Mouse (Mus musculus): ENCODE results near the gene Fanca. TPM values are rescaled to one million over a fixed set of nuclear protein-coding genes. Genes with fewer than 3 reads are reported as not detected.
"Not testable (repeated sequence)": the region's sequence is repeated elsewhere in the genome, so short reads cannot be mapped to it uniquely, and the experiment has no call there.

The Fanca gene
- polyA plus RNA-seq, 1 experiment from 2014 or later, result 33.6 TPM

DNA sequence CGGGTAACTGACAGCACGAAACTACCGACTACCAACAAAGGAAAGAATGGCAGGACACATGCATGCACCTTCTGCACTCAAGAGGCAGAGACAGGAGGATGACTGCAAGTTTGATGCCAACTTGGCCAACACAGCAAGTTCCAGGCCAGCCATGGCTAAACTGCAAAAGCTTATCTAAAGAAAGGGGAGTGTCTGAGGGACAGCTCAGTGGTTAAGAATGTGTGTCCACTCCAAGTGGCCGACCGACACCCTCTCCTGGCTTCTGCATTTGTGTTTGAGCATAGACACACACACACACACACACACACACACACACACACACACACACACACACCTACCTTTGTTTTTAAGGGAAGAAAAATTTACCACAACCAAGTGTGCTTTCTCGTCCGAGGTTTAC is 39.9 kb downstream of the Fanca start:
- Histone ChIP-seq H3K4me3 (ENCODE audit: low read depth, low read length) (no peak overlapping the region), H3K27ac (ENCODE audit: low read length) (no peak overlapping the region), H3K36me3 (ENCODE audit: control insufficient read depth, insufficient read depth, low read length) (peaks cover 9% of the 10 kb centered on the region; the same call in 1 of the 2 replicates), H3K27me3 (ENCODE audit: control insufficient read depth, insufficient read depth, low read length) (no peaks in the 10 kb centered on the region), H3K9ac (replicated peaks; ENCODE audit: low read depth, low read length) (no peak overlapping the region), H3K9me3 (ENCODE audit: control insufficient read depth, low read depth, low read length) (no peaks in the 10 kb centered on the region), H3K4me1 (ENCODE audit: control insufficient read depth, insufficient read depth, low read length) (no peaks in the 10 kb centered on the region), H3K4me2 (replicated peaks; ENCODE audit: low read depth, low read length) (no peak overlapping the region)
- 73% methylated on average over 7 of the region's 7 CpGs for WGBS
- no peak for ATAC-seq (ENCODE audit: insufficient number of reproducible peaks, insufficient read depth, low FRiP score, low read depth)

DNA sequence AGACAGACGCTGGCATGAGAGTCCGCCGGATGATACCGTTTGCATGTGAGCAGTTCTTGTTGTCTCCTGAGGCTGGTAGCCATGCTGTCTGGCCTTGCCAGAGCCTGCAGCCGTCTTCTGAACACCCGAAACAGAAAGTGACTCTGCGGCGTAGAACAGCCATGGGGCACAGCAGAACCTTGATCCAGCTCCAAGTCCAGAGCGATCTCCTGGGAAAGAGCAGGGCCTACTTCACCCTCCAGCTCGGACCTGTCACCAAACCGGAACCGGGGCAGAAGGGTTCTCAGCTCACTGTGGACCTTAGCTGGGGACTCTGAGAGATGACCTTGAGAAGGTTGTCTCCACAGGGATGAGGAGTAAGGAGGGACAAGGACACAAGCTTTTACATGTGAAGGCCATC is 43.3 kb downstream of the Fanca start:
- Histone ChIP-seq H3K36me3 (ENCODE audit: control insufficient read depth, insufficient read depth, low read length) (peaks cover under 1% of the 10 kb centered on the region), H3K9me3 (ENCODE audit: control insufficient read depth, low read depth, low read length) (no peaks in the 10 kb centered on the region), H3K9ac (replicated peaks; ENCODE audit: low read depth, low read length) (no peak overlapping the region), H3K27me3 (ENCODE audit: control insufficient read depth, insufficient read depth, low read length) (no peaks in the 10 kb centered on the region), H3K4me2 (replicated peaks; ENCODE audit: low read depth, low read length) (no peak overlapping the region), H3K27ac (ENCODE audit: low read length) (no peak overlapping the region), H3K4me1 (ENCODE audit: control insufficient read depth, insufficient read depth, low read length) (no peaks in the 10 kb centered on the region), H3K4me3 (ENCODE audit: low read depth, low read length) (no peak overlapping the region)
- 92% methylated on average over 12 of the region's 12 CpGs for WGBS
- no peak for ATAC-seq (ENCODE audit: insufficient number of reproducible peaks, insufficient read depth, low FRiP score, low read depth)

DNA sequence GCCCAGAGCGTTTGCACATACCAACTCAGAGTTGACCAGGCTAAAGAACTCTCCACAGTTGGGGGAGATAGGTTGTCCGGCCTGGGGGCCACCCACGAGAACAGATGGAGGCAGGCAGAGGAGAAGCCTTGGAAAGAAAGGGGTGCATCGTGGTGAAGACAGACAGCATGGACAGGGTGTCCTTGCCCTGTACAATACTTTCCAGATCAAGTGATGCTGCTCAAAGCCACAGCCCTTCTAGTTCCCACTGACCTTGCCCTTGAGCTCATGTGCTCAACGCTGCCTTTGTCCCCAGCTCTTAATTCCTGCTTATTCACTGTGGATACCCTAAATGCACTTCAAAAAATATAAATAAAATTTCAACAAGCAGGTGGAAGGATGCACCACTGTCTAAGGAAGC is 43.9 kb downstream of the Fanca start:
- Histone ChIP-seq H3K27ac (ENCODE audit: low read length) (no peak overlapping the region), H3K36me3 (ENCODE audit: control insufficient read depth, insufficient read depth, low read length) (peaks cover under 1% of the 10 kb centered on the region), H3K9me3 (ENCODE audit: control insufficient read depth, low read depth, low read length) (no peaks in the 10 kb centered on the region), H3K4me1 (ENCODE audit: control insufficient read depth, insufficient read depth, low read length) (no peaks in the 10 kb centered on the region), H3K27me3 (ENCODE audit: control insufficient read depth, insufficient read depth, low read length) (no peaks in the 10 kb centered on the region), H3K4me2 (replicated peaks; ENCODE audit: low read depth, low read length) (no peak overlapping the region), H3K9ac (replicated peaks; ENCODE audit: low read depth, low read length) (no peak overlapping the region), H3K4me3 (ENCODE audit: low read depth, low read length) (no peak overlapping the region)
- ATAC-seq (ENCODE audit: insufficient number of reproducible peaks, insufficient read depth, low FRiP score, low read depth), result no peak
- 81% methylated on average over 5 of the region's 5 CpGs for whole genome bisulfite sequencing

DNA sequence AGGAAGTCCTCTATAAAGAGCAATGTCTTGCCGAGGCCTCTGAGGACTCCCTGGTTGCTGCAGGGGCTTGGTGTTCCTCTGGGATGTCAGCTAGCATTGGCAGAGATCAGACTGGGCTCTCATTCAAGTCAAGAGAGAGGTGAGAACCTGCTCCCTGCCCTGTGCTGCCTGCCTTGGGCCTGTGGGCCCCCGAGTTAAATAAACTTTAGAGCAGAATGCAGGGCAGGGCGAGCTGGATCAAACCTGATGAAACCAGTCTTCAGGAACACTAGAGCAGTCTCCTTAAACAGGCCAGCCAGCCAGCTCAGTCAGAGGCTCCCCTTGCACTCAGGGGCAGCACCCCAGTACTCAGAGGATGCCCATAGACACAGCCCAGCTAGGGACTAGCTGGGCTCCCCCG is 46.5 kb downstream of the Fanca start:
- no peak overlapping the region for H3K27ac ChIP-seq (ENCODE audit: low read length)
- H3K4me2 ChIP-seq (replicated peaks; ENCODE audit: low read depth, low read length), result no peak overlapping the region
- H3K4me1 ChIP-seq (ENCODE audit: control insufficient read depth, insufficient read depth, low read length), result no peaks in the 10 kb centered on the region
- no peak for ATAC-seq (ENCODE audit: insufficient number of reproducible peaks, insufficient read depth, low FRiP score, low read depth)
- no peak overlapping the region for H3K9ac ChIP-seq (replicated peaks; ENCODE audit: low read depth, low read length)
- H3K4me3 ChIP-seq (ENCODE audit: low read depth, low read length), result no peak overlapping the region
- peaks cover 26% of the 10 kb centered on the region for H3K36me3 ChIP-seq (ENCODE audit: control insufficient read depth, insufficient read depth, low read length)
- H3K9me3 ChIP-seq (ENCODE audit: control insufficient read depth, low read depth, low read length), result no peaks in the 10 kb centered on the region
- no peaks in the 10 kb centered on the region for H3K27me3 ChIP-seq (ENCODE audit: control insufficient read depth, insufficient read depth, low read length)
- 67% methylated on average over 4 of the region's 4 CpGs for WGBS

- Histone ChIP-seq H3K9ac (replicated peaks; ENCODE audit: low read depth, low read length) (no peak overlapping the region), H3K27ac (ENCODE audit: low read length) (no peak overlapping the region), H3K9me3 (ENCODE audit: control insufficient read depth, low read depth, low read length) (no peaks in the 10 kb centered on the region), H3K4me3 (ENCODE audit: low read depth, low read length) (no peak overlapping the region), H3K4me1 (ENCODE audit: control insufficient read depth, insufficient read depth, low read length) (no peaks in the 10 kb centered on the region), H3K27me3 (ENCODE audit: control insufficient read depth, insufficient read depth, low read length) (no peaks in the 10 kb centered on the region), H3K4me2 (replicated peaks; ENCODE audit: low read depth, low read length) (no peak overlapping the region), H3K36me3 (ENCODE audit: control insufficient read depth, insufficient read depth, low read length) (peaks cover 34% of the 10 kb centered on the region)
- WGBS, result 89% methylated on average over 10 of the region's 10 CpGs
- no peak for ATAC-seq (ENCODE audit: insufficient number of reproducible peaks, insufficient read depth, low FRiP score, low read depth)
These were observed 47.2 kb downstream of the Fanca start for GRCm38 (mm10) chr8:123271147-123271546.

GRCm38 (mm10) chr8:123267926-123268656 is 50.3 kb downstream of the Fanca start:
- WGBS, result 67% methylated on average over 14 of the region's 14 CpGs
- Histone ChIP-seq H3K36me3 (ENCODE audit: control insufficient read depth, insufficient read depth, low read length) (peaks cover 55% of the 10 kb centered on the region), H3K4me3 (ENCODE audit: low read depth, low read length) (no peak overlapping the region), H3K9ac (replicated peaks; ENCODE audit: low read depth, low read length) (no peak overlapping the region), H3K4me1 (ENCODE audit: control insufficient read depth, insufficient read depth, low read length) (no peaks in the 10 kb centered on the region), H3K27me3 (ENCODE audit: control insufficient read depth, insufficient read depth, low read length) (no peaks in the 10 kb centered on the region), H3K27ac (ENCODE audit: low read length) (no peak overlapping the region), H3K9me3 (ENCODE audit: control insufficient read depth, low read depth, low read length) (no peaks in the 10 kb centered on the region), H3K4me2 (replicated peaks; ENCODE audit: low read depth, low read length) (no peak overlapping the region)
- ATAC-seq (ENCODE audit: insufficient number of reproducible peaks, insufficient read depth, low FRiP score, low read depth), result peak; percentile 46; the same call in 1 of the 2 replicates

- not testable (repeated sequence) for ATAC-seq (ENCODE audit: insufficient number of reproducible peaks, insufficient read depth, low FRiP score, low read depth)
- peaks cover 11% of the 10 kb centered on the region; the same call in 1 of the 2 replicates for H3K4me1 ChIP-seq (ENCODE audit: control insufficient read depth, insufficient read depth, low read length)
- WGBS, result 93% methylated on average over 7 of the region's 8 CpGs
These were observed 60.8 kb downstream of the Fanca start for GRCm38 (mm10) chr8:123257593-123257992.

DNA sequence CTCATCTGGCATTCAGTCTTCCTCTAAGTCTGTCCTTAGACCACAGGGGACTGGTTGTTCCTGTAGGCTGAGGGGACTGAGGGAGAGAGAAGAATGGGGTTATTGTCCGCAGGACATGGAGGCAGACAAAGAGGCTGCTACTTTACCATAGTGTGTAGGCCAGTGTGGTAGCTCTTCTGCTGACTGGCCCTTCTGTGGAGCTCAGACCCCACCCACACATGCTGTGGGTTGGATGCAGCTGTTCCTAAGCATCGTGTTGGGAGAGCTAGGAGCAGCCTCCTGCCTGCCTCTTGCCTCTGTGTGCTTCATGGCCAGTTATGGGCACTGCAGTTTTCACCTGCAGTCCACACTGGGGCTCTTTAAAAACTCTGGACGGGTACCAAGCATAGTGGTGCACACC is 61.3 kb downstream of the Fanca start:
- no peak overlapping the region for H3K4me3 ChIP-seq (ENCODE audit: low read depth, low read length)
- peaks cover 11% of the 10 kb centered on the region; the same call in 1 of the 2 replicates for H3K4me1 ChIP-seq (ENCODE audit: control insufficient read depth, insufficient read depth, low read length)
- ATAC-seq (ENCODE audit: insufficient number of reproducible peaks, insufficient read depth, low FRiP score, low read depth), result no peak
- peak overlapping the region; percentile 12; the same call in 1 of the 2 replicates for H3K27ac ChIP-seq (ENCODE audit: low read length)
- no peaks in the 10 kb centered on the region for H3K27me3 ChIP-seq (ENCODE audit: control insufficient read depth, insufficient read depth, low read length)
- no peaks in the 10 kb centered on the region for H3K9me3 ChIP-seq (ENCODE audit: control insufficient read depth, low read depth, low read length)
- peaks cover 43% of the 10 kb centered on the region for H3K36me3 ChIP-seq (ENCODE audit: control insufficient read depth, insufficient read depth, low read length)
- no peak overlapping the region for H3K4me2 ChIP-seq (replicated peaks; ENCODE audit: low read depth, low read length)
- WGBS, result 85% methylated on average over 3 of the region's 3 CpGs
- no peak overlapping the region for H3K9ac ChIP-seq (replicated peaks; ENCODE audit: low read depth, low read length)

More at GRCm38 (mm10) chr8:123257593-123257992, 60.8 kb downstream of the Fanca start:
- H3K4me2 ChIP-seq (replicated peaks; ENCODE audit: low read depth, low read length); H3K9me3 ChIP-seq (ENCODE audit: control insufficient read depth, low read depth, low read length); H3K9ac ChIP-seq (replicated peaks; ENCODE audit: low read depth, low read length); H3K4me3 ChIP-seq (ENCODE audit: low read depth, low read length); H3K27me3 ChIP-seq (ENCODE audit: control insufficient read depth, insufficient read depth, low read length); H3K27ac ChIP-seq (ENCODE audit: low read length): not testable (repeated sequence)
- peaks cover 43% of the 10 kb centered on the region for H3K36me3 ChIP-seq (ENCODE audit: control insufficient read depth, insufficient read depth, low read length)

Measured in stomach, embryonic 14.5 days (tissue).